Mouse (Mus musculus) thymus, adult 2 months (tissue): ENCODE measurements around the gene Gpc5.

Experiments
- CTCF ChIP-seq: fragments of 200-500 bp; IDR thresholded peaks from 2 replicates; pipeline ENCODE4 v1.5.1; 2012; ENCODE audit warnings: mild to moderate bottlenecking, control low read depth, low read length, moderate library complexity, borderline replicate concordance; ENCODE audit not compliant: control insufficient read depth, poor library complexity, insufficient read depth; ENCODE audit errors: extremely low read depth
- POLR2A ChIP-seq: fragments of 200-500 bp; IDR thresholded peaks from 2 replicates; pipeline ENCODE4 v1.6.1; 2012; ENCODE audit warnings: mild to moderate bottlenecking, low read length, control low read depth, moderate library complexity; ENCODE audit not compliant: control insufficient read depth, poor library complexity, insufficient read depth; ENCODE audit errors: extremely low read depth

DNA sequence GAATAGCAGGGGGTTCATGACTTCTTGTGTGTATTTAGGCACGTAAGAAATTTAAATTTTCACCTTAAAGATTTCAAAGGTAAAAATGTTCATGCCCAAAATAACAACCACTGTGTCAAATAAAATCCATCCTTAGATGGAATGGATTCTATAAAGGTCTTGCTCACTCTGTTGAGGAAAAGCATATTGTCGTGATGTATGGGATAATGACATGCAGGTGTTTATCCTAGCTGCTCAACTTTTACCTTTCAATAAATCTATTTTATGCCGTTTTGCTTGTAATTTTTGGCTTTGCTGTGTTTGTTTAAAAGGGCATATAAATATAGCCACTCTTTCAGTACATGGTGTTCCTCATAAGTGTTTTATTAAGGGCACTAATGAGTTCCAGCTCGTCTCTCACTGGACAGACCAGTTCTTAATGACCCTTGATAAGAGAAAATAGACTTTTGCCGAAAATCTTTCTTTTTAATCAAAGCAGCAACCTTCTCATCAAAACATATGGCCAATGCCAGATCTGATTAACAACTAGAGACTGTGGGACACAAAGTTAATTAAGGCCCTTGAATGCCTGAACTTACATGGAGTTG, 901.6 kb downstream of the Gpc5 start:
- TF ChIP-seq CTCF (no peak), POLR2A (no peak)
